Mouse (Mus musculus) myocyte (in vitro differentiated cells): ENCODE measurements around the gene Adrm1. TPM values are rescaled to one million over a fixed set of nuclear protein-coding genes. Genes with fewer than 3 reads are reported as not detected.
A peak's percentile ranks its signal among the peaks of the same experiment; 100 is the strongest.

Experiments
- H3K27me3 ChIP-seq: one replicate; pipeline ENCODE4 v1.6.1; 2011; ENCODE audit not compliant: control insufficient read depth, insufficient read depth, insufficient read length
- H3K36me3 ChIP-seq: one replicate; pipeline ENCODE4 v1.6.1; 2011; ENCODE audit not compliant: control insufficient read depth, insufficient read depth
- H3K4me2 ChIP-seq: one replicate; pipeline ENCODE4 v1.6.1; 2011; ENCODE audit warnings: low read depth, control low read depth
- H3K4me3 ChIP-seq: one replicate; pipeline ENCODE4 v1.5.1; 2011; ENCODE audit warnings: mild to moderate bottlenecking, control low read depth, moderate library complexity
- H3K79me2 ChIP-seq: one replicate; pipeline ENCODE4 v1.6.1; 2011; ENCODE audit not compliant: control insufficient read depth, insufficient read depth
- H3ac ChIP-seq: one replicate; pipeline ENCODE4 v1.6.1; 2011; ENCODE audit not compliant: control insufficient read depth, insufficient read length
- CEBPB ChIP-seq: IDR thresholded peaks from 2 replicates; pipeline ENCODE4 v1.6.1; 2011; ENCODE audit warnings: mild to moderate bottlenecking, moderate library complexity; ENCODE audit not compliant: poor library complexity, insufficient read depth, severe bottlenecking
- E2F4 ChIP-seq: IDR thresholded peaks from one replicate; pipeline ENCODE4 v1.6.1; 2011; ENCODE audit warnings: mild to moderate bottlenecking, control low read depth, moderate library complexity; ENCODE audit not compliant: insufficient read depth
- MAX ChIP-seq: IDR thresholded peaks from one replicate; pipeline ENCODE4 v1.6.1; 2011; ENCODE audit warnings: low read depth, mild to moderate bottlenecking, control low read depth
- MYOD1 ChIP-seq, 3 experiments: IDR thresholded peaks; one replicate each; pipeline ENCODE4 v1.6.1; 2011; ENCODE audit warnings: control low read depth in 2 of 3, low read depth in 2 of 3, mild to moderate bottlenecking in 2 of 3, moderate library complexity in 1 of 3; ENCODE audit not compliant: insufficient read length in 2 of 3, control insufficient read depth in 1 of 3
- MYOG ChIP-seq, 3 experiments: IDR thresholded peaks; one replicate each; pipeline ENCODE4 v1.6.1; 2011; ENCODE audit warnings: control low read depth in 2 of 3, low read depth in 2 of 3, mild to moderate bottlenecking in 2 of 3; ENCODE audit not compliant: insufficient read length in 2 of 3, control insufficient read depth in 1 of 3, insufficient read depth in 1 of 3
- POLR2A ChIP-seq: IDR thresholded peaks from one replicate; pipeline ENCODE4 v1.6.1; 2011; ENCODE audit warnings: low read depth, mild to moderate bottlenecking, control low read depth, moderate library complexity; ENCODE audit not compliant: insufficient read length
- POLR2AphosphoS2 ChIP-seq: IDR thresholded peaks from one replicate; pipeline ENCODE4 v1.6.1; 2011; ENCODE audit warnings: low read depth, control low read depth; ENCODE audit not compliant: insufficient read length
- REST ChIP-seq: IDR thresholded peaks from one replicate; pipeline ENCODE4 v1.6.1; 2011; ENCODE audit warnings: mild to moderate bottlenecking, control low read depth, moderate library complexity; ENCODE audit not compliant: insufficient read depth, insufficient read length
- SRF ChIP-seq: IDR thresholded peaks from one replicate; pipeline ENCODE4 v1.6.1; 2011; ENCODE audit warnings: low read depth; ENCODE audit not compliant: control insufficient read depth, insufficient read length
- TCF12 ChIP-seq: IDR thresholded peaks from one replicate; pipeline ENCODE4 v1.6.1; 2011; ENCODE audit warnings: mild to moderate bottlenecking, control low read depth; ENCODE audit not compliant: poor library complexity, insufficient read depth, severe bottlenecking
- TCF3 ChIP-seq: IDR thresholded peaks from one replicate; pipeline ENCODE4 v1.6.1; 2011; ENCODE audit warnings: low read depth, control low read depth; ENCODE audit not compliant: insufficient read length
- USF1 ChIP-seq: IDR thresholded peaks from one replicate; pipeline ENCODE4 v1.6.1; 2011; ENCODE audit warnings: low read depth, mild to moderate bottlenecking, control low read depth, moderate library complexity
- polyA plus RNA-seq: library from polyadenylated mRNA; unstranded; fragments of >200 nt; fragmentation: generic; extraction: Trizol; gene quantifications from one replicate; pipeline ENCODE4 v1.2.1, GENCODE M21; 2012; ENCODE audit warnings: missing spikeins

Adrm1 gene
- polyA plus RNA-seq, 1 experiment, result 188 TPM

DNA sequence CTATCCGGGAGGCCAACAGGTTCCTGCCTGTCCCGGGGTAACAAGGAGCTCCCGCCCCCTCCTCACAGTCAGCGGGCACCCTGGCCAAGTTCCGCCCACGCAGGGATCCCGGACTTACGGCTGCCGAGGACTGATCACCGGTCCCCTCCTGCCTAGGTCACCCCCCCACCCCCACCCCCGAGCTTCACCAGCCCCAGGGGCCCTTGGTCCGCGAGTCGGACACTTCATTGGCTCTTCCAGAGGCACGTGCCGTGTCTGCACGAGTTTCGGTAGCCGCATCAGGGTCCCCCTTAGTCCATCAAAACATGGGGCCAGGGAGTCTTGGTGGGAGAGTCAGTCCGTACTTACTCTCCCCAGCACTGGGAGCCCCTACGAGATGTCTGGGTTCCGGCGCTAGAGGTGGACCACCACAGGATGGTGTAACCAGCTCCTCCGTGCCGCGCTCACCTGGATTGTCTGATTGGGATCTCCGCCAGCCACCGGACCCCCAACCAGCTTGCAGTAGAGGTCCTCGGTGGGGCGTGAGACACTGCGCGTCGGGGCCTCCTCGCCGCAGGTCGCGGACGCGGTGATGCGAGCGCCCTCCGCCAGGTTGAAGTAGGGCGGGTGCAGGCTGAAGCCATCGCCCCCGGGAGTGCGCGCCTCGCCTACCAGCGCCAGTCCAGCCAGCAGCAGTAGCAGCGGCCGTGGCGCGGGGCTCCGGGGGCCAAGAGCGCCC, 53.9 kb downstream of the Adrm1 start:
- H3ac ChIP-seq, result peak overlapping the region; percentile 50
- peak overlapping the region; percentile 85 for H3K4me3 ChIP-seq
- peak overlapping the region; percentile 88 for H3K4me2 ChIP-seq
- no peaks in the 10 kb centered on the region for H3K27me3 ChIP-seq
- H3K36me3 ChIP-seq, result no peaks in the 10 kb centered on the region
- TF ChIP-seq POLR2A (peak; percentile 21), MYOG (IDR thresholded peaks at IDR 0.05; ENCODE audit: control insufficient read depth in 1 of 3, insufficient read depth in 1 of 3, insufficient read length in 2 of 3, low read depth in 2 of 3) (no peak), CEBPB (no peak), MAX (no peak), POLR2AphosphoS2 (no peak), REST (no peak), SRF (no peak), TCF12 (no peak), E2F4 (no peak), TCF3 (no peak), USF1 (peak; percentile 68), MYOD1 (IDR thresholded peaks at IDR 0.05; ENCODE audit: control insufficient read depth in 1 of 3, insufficient read length in 2 of 3, low read depth in 2 of 3) (no peak)
- H3K79me2 ChIP-seq, result peaks cover 44% of the 10 kb centered on the region

Other genes starting within 250 kb of the Adrm1 start
- 6.3 TPM for gene Taf4, start 194.8 kb upstream of the Adrm1 start, polyA plus RNA-seq
- gene Lsm14b, start 146.5 kb upstream of the Adrm1 start, polyA plus RNA-seq, result 48.8 TPM
- 395 TPM for gene Psma7, start 129.1 kb upstream of the Adrm1 start, polyA plus RNA-seq
- 1.6 TPM for gene Ss18l1, start 129.0 kb upstream of the Adrm1 start, polyA plus RNA-seq
- gene Mtg2, start 100.9 kb upstream of the Adrm1 start, polyA plus RNA-seq, result 17.2 TPM
- gene Hrh3, start 67.0 kb upstream of the Adrm1 start, polyA plus RNA-seq, result 0.16 TPM
- gene Osbpl2, start 52.2 kb upstream of the Adrm1 start, polyA plus RNA-seq, result 34.8 TPM
- 80.8 TPM for gene Lama5, start 54.4 kb downstream of the Adrm1 start, polyA plus RNA-seq
- gene Rps21, start 85.9 kb downstream of the Adrm1 start, polyA plus RNA-seq, result 3,913 TPM
- gene Cables2, start 102.0 kb downstream of the Adrm1 start, polyA plus RNA-seq, result 6.8 TPM
- not detected for gene Rbbp8nl, start 118.4 kb downstream of the Adrm1 start, polyA plus RNA-seq
- gene Gata5, start 163.2 kb downstream of the Adrm1 start, polyA plus RNA-seq, result not detected